Mouse (Mus musculus) 416B (cell line): ENCODE data around the gene Etd.
A peak's percentile ranks its signal among the peaks of the same experiment; 100 is the strongest.
"Not testable (repeated sequence)": the region's sequence is repeated elsewhere in the genome, so short reads cannot be mapped to it uniquely, and the experiment has no call there.

Source experiments
- DNase-seq: peaks from one replicate; pipeline ENCODE4 v3.0.0; 2011; ENCODE audit warnings: low read depth

The Etd gene

GRCm38 (mm10) chrX:53434618-53435017 is at the start of gene Etd:
Gene Etd (plus strand): TSS chrX:53434918.
- no peak for DNase-seq

- DNase-seq, result no peak
Measured at GRCm38 (mm10) chrX:53386362-53386761, 48.4 kb upstream of the Etd start.

- DNase-seq, result peak; percentile 12
Measured at GRCm38 (mm10) chrX:53432888-53433287, 1.8 kb upstream of the Etd start.

GRCm38 (mm10) chrX:53459573-53459972 is 24.9 kb downstream of the Etd start:
- peak; percentile 1 for DNase-seq

- not testable (repeated sequence) for DNase-seq
Measured at GRCm38 (mm10) chrX:53464194-53464593, 29.5 kb downstream of the Etd start.
